Mouse (Mus musculus) frontal cortex, adult 2 months (tissue): ENCODE results near the gene Faap100. TPM values are rescaled to one million over a fixed set of nuclear protein-coding genes. Genes with fewer than 3 reads are reported as not detected.
"Not testable (repeated sequence)": the region's sequence is repeated elsewhere in the genome, so short reads cannot be mapped to it uniquely, and the experiment has no call there.

Experiments used
- DNase-seq, 2 experiments: peaks; one replicate each; pipeline ENCODE4 v3.0.0; 2022; ENCODE audit warnings: low spot score in 1 of 2; ENCODE audit errors: extremely low spot score in 1 of 2
- polyA plus RNA-seq: library from polyadenylated mRNA; depleted of rRNA; stranded (reverse); fragments of >200 nt; gene quantifications from 2 replicates; pipeline ENCODE4 v1.2.3, GENCODE M21; 2012; rRNA removed

Gene Faap100
- 27.6 and 27.8 TPM in 2 replicates for polyA plus RNA-seq

DNA sequence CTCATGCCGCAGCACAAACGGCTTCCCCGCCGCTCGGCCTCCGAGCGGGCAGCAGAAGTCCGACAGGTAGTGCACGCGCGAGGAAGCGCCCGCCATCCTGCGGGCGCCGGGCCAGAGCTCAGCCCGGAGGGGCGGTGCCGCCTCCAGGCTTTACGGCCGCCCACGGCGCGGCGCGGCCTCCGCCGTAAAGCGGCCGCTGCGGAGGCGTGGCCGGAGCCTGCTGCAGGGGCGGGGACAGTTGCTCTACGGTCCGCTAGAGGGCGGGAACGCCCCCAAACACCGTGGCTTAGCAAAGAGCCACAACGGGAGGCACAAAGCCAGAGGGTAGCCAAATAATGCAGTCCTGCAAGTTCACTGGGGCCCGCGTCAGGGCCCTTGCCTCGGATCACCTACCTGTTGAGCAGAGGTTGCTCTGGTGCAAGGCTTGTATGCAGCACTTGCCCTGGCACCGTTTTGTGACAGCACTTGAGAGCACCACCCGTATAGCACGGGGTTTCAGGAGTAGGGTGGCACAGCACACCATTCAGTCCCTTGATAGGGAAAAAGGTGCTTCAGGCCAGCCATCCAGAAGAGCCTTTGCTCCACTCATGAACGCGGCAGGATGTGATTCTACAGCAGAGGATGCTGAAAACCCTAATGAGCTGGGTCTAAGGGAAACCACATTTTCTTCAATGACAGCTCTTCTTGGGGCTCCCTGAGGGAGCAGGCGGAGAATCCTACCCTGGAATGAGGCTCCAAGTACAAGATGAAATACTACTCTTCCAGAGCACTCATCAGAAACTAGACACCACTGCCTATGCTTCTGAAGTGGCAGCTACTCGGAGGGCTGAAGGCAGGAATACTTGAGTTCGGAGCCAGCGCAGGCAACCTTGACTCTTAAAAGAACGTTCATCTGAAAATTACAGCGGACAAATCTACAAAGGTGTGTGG, at the start of gene Faap100:
Gene Faap100, minus strand, starts transcription at position 154 of the 930 bp plus-strand sequence.
- peak; percentile 72 to 84 for DNase-seq

DNA sequence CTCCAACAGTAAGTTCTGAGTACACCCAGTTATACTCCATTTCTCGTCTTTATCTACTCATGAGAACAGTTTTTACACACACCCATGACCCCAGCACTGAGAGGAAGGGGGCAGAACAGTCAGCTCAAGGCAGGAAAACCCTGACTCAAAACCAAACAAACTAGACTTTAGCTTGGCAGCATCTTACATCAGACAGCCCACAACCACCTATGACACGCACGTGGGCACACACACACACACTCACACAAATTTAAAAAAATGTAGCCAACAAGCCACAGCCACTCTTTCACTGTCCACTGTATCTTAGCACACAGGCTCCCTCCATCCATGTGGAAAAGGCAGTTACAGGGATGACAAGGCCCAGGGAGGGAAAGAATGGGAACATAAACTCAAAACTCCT, 48.2 kb upstream of the Faap100 start:
- DNase-seq = no peak

DNA sequence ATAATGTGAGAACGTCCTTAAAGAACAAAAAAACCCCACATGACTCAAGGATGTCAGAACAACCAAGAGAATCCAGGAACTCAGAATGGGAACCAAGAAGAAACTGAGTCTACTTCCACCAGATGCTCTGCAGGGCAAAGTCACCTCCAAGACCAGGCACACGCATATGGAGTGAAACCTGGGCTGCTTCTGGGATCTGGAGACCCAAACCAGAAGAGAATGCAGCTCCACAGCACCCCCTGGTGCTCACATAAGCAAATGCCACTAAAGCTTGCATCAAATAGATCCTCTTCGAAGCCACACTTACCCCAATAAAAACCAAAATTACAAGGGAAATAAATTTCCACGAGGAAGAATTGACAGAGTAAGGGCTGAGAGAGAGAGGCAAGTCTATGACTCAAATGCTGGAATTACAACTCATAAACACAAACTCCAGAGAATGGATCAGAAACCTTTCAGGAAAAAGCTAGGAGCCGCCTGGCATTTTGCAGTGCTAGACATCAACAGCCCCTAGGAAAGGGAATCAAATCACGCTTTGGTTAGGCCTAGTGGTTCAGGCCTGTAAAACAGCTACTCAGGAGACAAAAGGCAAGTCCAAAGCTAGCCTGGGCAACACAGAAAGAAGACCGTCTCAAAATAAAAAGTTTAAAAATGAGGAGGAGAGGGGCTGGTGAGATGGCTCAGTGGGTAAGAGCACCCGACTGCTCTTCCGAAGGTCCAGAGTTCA, 45.2 kb upstream of the Faap100 start:
- peak in 1 of 2 experiments; percentile 79 for DNase-seq

DNA sequence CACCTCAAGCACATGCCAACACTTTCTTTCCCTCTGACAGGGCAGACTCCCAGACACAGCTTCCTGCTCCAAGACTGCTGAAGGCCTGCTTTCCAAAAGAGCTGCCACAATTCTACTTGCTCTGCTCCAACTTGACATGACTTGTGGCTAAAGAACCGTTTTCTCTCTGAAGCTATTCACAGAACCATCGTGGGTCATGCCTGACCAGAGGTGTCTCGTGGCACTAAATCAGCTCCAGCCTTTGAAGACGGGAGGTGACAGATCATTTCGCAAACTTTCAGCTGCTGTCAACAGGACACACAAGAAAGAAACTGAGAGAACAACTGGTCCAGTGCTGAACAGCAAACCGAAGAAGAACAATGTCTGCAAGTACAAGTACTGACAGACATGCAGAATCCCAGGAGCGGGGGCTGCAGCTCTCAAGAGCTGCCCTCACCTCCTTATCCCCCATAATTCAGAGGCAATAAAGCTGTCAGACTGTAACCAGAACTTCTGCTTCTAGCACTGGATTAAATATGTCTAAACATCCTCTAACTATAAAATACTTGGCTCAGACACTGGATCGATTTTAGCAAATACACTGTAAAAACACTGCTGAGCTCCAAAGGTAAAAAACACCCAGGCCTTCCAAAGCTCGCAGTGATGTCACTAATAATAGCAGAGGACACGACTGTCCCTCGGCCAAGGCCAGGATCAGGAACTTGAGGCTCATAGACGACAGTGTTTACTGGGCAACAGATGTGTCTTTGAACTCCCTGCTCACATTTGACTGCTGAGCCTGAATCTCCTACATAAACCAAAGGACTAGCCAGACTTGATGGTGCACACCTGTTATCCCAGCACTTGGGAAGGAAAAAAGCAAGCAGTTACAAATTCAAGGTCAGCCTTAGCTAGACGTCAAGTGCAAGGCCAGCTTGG, 44.3 kb upstream of the Faap100 start:
- no peak for DNase-seq

DNA sequence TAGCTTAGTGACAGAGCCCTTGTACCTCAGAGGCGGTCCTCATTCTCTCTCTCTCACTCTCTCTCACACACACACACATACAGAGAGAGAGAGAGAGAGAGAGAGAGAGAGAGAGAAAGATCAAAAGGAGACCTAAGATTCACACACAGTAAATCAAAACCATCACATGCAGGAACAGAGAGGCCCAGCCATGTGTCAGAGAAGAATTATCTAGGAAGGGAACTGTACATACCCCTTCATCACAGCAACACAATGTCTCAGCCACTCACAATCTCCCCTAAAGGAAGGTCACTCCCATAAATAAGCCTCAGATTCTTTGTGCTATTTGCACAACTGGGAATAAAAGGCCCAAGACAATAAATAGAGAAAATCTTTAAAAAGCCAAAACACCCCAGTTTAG, 40.0 kb upstream of the Faap100 start:
- DNase-seq = no peak

DNA sequence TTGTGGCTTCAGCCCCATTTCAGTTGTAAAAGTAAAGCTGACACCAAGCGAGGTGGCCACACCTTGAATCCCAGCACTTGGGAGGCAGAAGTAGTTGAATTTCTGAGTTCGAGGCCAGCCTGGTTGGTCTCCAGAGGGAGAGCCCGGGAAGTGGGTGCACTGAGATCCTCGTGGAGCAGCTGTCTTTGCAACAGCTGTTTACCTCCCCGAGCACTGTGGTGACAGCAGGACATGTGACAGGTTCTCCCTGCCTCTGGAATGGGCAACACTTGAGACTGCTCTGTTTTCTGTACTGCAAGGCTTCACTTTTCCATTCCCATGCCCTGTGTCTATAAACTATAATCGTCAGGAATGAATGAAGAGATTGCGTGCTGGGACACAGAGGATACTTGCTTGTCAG, 39.3 kb upstream of the Faap100 start:
- DNase-seq = no peak

DNA sequence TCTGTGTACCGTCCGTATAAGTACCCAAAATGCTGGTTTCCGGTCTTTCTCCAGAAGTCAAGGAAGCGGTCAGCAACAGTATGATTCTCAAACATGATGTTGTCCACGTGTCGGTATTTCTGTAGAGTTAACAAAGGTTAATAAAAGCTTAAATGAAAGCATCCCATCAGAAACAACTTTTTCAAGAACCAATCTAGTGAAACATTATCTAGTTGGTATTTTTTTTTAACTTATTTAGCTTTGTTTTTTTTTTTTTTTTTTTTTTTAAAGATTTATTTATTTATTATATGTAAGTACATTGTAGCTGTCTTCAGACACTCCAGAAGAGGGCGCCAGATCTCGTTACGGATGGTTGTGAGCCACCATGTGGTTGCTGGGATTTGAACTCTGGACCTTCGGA, 35.1 kb upstream of the Faap100 start:
- DNase-seq = not testable (repeated sequence)

DNA sequence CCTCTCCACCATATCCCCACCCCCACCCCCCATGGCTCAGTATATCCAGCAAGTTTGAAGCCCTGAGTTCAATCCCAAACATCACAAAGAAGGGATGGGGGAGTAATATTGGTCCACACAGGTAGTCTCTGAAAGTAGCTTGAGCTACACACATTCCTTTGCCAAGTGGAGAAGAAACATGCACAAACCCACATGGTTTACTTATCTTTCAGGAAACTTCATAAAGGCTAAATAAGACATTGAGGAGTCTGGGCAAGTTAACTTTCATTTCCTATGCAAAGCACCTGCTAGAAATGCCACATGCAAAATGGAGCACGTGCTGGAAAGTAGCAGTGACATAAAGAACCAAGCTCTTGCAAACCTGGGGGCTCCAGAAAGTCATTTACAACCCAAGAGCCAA, 27.9 kb upstream of the Faap100 start:
- DNase-seq = no peak

DNA sequence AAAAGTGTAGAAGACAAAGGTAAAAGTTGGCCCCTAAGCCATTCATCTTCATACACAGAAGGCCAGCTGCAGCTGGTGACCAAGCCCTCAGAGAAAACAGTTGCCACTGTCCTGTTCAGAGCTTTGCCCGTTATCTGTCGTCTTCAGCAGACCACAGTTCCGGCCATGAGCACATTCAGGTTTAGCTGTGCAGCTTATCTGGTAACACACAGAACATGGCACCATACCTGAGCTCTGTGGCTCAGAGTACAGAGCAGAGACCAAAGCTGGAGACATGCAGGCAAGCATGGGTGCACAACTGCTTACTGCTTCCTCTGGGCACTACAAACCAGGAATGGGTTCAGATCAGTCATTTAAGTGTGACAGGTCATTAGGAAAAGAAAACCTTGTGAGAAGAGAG, 27.3 kb upstream of the Faap100 start:
- no peak for DNase-seq

DNA sequence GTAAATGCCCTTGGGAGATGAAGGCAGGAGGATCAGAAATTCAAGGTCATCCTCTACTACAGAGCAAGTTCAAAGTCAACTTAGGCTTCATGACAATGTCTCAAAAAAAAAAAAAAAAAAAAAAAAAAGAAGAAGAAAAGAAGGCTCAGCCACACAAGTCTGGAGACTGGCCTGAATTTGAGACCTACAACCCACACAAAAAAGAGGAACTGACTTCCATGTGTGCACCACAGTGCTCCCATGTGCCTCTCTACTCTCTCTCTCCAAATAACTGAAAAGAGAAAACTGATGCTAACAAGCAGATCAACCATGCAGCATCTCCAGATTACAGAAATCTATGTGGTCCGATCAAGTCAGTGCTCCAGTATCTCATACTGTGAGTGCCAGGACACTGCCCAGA, 26.2 kb upstream of the Faap100 start:
- no peak for DNase-seq

DNA sequence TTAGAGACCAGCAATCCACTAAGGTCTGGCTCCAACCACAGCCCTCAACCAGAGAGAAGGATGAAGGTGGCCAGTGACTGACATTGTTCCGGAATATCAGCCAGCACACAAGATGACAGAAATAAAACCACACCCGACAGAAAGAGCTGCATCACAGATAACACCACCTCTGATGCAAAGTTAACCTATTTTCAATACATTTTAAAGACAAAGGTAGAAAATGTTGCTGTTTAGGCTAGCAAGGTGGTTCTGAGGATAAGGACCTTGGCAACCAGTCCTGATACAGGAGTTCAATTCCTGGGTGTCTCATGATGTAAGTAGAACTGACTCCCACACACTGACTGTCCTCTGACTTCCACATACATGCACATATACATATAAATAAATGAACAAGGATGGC, 20.8 kb upstream of the Faap100 start:
- DNase-seq = no peak

DNA sequence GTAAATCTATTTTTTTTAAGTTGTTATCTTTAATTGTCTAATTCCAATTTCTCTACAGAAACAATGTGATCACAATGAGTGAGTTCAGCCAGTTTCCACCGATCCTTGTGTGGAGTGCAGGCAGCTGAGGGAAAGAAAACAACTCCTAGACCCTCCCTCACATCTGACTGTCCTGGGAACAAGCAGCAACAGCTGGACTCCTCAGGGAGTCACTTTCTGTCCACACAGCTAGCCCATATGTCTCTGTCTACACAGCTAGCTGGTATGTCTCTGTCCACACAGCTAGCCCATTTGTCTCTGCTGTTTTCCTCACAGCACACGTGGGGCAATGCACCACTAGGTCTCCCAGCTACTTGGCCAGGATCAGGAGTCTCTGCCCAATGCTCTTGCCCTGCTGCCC, 19.0 kb upstream of the Faap100 start:
- DNase-seq = no peak

DNA sequence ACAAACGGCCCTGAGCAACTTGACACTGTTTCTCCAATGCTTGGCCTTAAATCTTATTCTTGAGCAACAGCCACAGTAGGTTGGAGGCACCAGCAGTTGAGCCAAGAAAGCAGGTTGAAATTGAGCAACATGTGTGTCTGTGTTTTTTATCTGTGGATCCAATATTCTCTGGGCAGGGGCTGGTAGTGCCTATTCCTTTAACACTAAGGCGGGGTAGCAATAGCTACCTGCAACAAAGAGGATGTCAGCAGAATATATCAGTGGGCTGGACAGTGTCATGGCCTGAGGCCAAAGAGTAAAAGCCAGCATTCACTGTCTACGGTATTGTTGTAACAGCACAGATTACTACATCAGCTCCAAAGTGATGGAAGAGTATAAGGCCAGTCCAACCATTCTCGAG, 17.1 kb upstream of the Faap100 start:
- DNase-seq = no peak

DNA sequence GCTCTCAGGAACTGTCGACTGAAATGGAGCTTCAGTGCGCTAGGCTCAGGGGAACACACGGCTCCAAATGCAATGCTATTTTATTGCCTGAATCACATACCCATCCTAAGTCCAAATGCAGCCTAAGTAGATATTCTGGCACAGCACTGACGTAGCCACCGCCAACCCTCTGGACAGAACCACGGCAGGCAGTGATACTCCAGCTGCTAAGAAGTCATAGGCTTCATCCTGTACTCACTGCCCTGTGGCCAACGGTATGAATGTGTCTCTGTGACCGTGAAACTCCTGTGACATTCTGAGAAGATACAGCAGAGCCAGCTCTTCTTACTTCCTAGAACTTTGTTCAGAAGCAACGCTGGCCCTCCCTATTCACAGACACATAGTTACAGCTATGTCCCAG, 10.0 kb upstream of the Faap100 start:
- DNase-seq = no peak

DNA sequence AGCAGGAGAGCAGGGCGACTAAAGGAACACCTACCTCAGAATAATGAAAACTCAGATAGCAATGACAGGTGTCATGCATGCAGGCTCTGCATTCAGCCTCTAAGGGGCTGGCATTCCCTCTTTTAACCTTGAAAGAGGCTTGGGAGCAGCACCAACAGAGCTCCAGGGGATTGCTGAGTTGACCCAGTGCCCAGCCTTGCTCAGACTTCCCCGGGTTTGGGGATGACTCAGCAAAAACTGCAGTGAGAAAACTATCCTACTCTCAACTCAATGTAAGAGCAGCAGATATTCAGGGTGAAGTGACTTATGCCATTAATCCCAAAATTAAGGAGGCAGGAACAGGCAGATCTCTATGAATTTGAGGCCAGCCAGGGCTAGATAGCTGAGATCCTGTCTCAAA, 8.6 kb upstream of the Faap100 start:
- no peak for DNase-seq

DNA sequence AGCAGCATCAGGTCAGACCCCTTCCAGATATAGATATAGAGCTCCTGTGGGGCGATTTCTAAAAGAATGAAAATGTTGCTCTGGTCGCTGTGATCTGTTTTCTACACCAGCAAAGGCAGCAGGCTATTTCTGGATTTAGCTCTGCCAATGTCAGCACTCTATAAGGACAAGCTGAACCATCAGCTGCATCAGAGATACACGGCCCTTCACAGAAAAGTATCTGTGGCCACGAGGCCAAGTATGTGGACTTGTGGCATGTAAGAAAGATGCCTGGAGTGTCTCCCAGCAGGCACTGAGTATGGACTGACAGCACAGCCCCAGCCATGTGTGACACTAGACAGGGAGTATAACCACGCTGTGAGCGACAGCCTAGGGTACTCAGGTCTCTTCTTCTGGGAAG, 8.1 kb upstream of the Faap100 start:
- DNase-seq = no peak

DNA sequence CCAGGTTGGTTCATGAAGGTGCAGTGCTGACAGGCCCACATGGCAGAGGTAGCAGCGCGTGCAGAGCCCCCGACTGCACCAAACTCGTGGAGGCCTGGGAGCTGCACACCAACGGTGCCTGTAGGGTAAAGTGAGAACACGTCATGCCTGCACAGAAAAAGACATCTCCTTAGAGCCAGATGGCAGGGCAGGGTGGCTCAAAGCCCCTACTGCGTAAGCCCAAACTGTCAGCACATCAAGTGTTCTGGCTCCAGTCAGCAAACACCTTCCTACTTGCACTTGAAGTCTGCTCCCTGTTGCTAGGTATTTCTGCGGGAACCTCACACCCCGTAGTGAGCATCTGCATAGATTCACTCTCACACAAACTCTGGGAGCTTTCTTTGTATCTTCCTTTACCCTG, 3.9 kb upstream of the Faap100 start:
- DNase-seq = peak; percentile 62 to 65

DNA sequence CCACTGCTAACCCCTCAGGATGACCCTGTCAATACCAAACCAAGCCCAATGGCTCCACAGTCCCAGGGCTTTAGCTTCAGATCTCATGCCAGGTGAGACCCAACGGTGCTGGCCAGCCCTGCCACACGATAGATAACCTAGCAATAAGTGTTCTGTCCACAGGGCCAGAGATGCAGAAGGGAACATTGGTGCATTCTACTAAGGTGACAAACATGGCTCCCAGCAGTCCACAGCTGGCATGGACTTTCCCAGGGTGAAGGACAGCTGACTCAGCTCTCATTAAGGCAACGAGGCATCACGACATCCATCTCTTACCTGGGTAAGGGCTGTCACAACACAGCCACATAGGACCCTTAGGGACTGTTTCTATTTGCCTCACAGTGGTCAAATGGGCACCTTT, 2.6 kb upstream of the Faap100 start:
- no peak for DNase-seq

DNA sequence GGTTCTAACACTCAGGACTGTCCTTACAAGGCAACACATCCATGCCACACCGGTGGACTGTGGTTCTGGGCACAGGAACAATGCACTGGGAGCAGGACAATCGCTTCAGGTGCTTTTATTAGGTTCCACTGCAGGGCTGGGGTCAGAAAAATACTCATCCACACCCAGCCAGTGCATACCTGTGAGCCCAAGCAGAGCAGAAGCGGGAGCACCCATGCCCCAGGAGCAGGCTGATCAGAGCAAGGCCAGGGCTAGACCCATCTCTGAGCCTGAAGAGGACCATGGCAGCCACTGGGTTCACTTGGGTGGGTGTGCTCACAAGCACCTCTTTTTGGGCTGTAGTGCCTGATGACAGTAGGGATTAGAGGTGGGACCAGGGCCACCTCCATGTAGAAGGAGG, 1.7 kb upstream of the Faap100 start:
- DNase-seq = no peak

DNA sequence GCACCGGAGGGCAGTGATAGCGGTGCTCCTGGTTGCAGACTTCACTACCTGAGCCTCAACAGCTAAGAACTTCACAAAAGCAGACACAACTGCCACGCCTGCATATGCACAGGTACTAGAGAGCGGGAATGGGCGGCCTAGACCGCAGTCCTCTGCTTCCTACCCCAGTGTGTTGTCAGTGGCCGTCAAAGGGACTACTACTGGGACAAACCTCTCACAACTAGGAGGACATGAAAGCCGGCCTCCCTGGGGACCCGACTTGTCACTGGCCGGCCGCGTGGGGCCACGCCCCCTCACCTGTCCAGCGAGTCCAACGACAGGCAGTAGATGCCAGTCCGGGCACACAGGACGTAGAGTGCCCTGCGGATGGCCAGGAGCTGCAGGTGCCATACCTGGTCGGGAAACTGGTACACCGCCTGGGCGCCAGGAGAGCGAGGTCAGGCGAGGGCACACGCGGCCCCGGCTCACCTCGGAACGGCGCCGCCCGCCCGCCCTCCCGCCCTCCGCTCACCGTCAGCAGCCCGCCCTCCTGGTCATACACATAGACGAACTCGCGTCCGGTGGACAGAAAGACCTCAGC, 443 bp downstream of the Faap100 start:
- DNase-seq = no peak
